Mouse (Mus musculus): Measurements from ENCODE around the gene Hist1h4d.

The Hist1h4d gene

GRCm38 (mm10) chr13:23597957-23598356 lies 16.6 kb downstream of the Hist1h4d start:
- DNase-seq = peak; percentile 85

GRCm38 (mm10) chr13:23603182-23603699 lies 21.8 kb downstream of the Hist1h4d start:
- DNase-seq = no peak

GRCm38 (mm10) chr13:23604452-23604851 lies 23.1 kb downstream of the Hist1h4d start:
- DNase-seq = no peak

- DNase-seq = no peak
Measured at GRCm38 (mm10) chr13:23605052-23605451, 23.7 kb downstream of the Hist1h4d start.

- DNase-seq = no peak
Measured at GRCm38 (mm10) chr13:23609209-23609608, 27.8 kb downstream of the Hist1h4d start.

GRCm38 (mm10) chr13:23609844-23610243 lies 28.4 kb downstream of the Hist1h4d start:
- no peak for DNase-seq

GRCm38 (mm10) chr13:23610393-23610792 lies 29.0 kb downstream of the Hist1h4d start:
- DNase-seq = no peak

GRCm38 (mm10) chr13:23611638-23612037 lies 30.2 kb downstream of the Hist1h4d start:
- no peak for DNase-seq

GRCm38 (mm10) chr13:23620056-23620732 lies 38.8 kb downstream of the Hist1h4d start:
- no peak for DNase-seq

GRCm38 (mm10) chr13:23620733-23621531 lies 39.5 kb downstream of the Hist1h4d start, which contains the start of gene Hist1h2be:
Gene Hist1h2be (minus strand): TSS chr13:23621124.
- peak; percentile 73 for DNase-seq

- DNase-seq = peak; percentile 40
Measured at GRCm38 (mm10) chr13:23621532-23622174, 40.3 kb downstream of the Hist1h4d start.

- peak; percentile 81 for DNase-seq
Measured at GRCm38 (mm10) chr13:23622175-23622671, 40.8 kb downstream of the Hist1h4d start, which contains the start of gene Hist1h1e. Gene Hist1h1e (minus strand): TSS chr13:23622558.

- DNase-seq = no peak
Measured at GRCm38 (mm10) chr13:23622861-23623450, 41.6 kb downstream of the Hist1h4d start.

- no peak for DNase-seq
Measured at GRCm38 (mm10) chr13:23630653-23631052, 49.3 kb downstream of the Hist1h4d start.
